Mouse (Mus musculus) adrenal gland, adult 8-10 months (tissue): ENCODE data around the gene Zfp454. TPM values are rescaled to one million over a fixed set of nuclear protein-coding genes. Genes with fewer than 3 reads are reported as not detected.

Experiments
- DNase-seq: peaks from one replicate; pipeline ENCODE4 v3.0.0; 2022
- total RNA-seq, 4 experiments: library from RNA; stranded (reverse); gene quantifications; 2 replicates each; pipeline ENCODE4 v1.2.4; 2022

Gene Zfp454
- total RNA-seq = 1 to 10 TPM; 4.0 to 6.1 (median 4.8) TPM

DNA sequence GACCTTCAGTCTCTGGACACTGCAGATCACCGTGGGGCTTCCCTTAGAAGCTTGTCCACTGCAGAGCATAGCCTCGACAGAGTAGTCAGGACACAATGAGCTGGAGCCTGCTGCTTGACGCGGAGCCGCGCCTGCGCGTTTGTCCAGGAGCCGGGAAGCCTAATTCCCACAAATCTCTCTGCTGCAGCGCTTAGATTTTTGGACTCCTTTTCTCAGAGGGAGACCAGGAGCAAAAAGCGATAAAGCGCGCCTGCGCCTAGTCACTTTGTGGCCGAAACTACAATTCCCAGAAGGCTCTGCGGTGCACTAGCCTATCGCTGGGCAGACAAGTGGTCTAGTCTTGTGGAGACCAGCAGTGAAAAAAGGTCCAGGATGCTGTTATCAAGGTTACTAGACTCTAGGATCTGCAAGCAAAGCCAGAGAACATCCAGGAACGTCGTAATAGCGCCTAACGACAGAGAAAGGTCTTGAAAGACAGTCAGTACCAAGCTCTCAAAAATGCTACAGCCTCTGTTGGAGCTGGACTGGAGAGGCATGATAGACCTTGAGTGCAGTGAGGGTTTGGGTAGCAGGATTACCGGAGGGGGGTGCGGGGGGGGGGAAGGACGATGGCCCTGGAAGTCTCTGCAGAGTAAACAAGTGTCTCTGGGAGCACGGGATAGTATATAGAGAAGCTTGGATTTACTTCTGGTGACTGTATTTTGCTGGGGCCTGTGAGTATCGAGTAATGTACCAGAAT lies at the start of gene Zfp454:
Gene Zfp454, minus strand, starts transcription at position 262 of the 739 bp plus-strand sequence.
- peak; percentile 91 for DNase-seq

GRCm38 (mm10) chr11:50932040-50932439 lies 44.6 kb upstream of the Zfp454 start:
- no peak for DNase-seq

GRCm38 (mm10) chr11:50931451-50931866 lies 44.0 kb upstream of the Zfp454 start, which contains the start of gene Zfp354b:
Zfp354b (minus strand) TSS chr11:50931633.
- peak; percentile 79 for DNase-seq

DNA sequence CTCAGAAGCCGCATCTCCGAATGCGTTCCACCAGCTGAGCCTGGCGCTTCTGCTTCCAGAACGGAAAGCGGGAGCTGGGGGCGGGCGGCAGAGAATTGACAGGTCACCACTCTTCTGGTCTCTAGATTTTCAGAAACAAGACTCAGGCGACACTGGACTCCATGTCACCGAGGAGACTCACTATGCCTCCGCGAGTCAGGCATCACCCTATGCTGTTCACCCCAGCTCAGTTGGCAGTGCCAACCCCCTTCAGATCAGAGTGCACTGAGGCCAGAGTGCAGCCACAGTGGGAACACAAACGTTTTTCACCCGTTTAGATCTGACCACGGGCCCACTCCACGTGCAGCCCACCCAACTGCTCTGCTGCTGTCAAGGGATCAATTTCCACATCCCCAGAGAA lies 43.6 kb upstream of the Zfp454 start:
- DNase-seq = peak; percentile 13

DNA sequence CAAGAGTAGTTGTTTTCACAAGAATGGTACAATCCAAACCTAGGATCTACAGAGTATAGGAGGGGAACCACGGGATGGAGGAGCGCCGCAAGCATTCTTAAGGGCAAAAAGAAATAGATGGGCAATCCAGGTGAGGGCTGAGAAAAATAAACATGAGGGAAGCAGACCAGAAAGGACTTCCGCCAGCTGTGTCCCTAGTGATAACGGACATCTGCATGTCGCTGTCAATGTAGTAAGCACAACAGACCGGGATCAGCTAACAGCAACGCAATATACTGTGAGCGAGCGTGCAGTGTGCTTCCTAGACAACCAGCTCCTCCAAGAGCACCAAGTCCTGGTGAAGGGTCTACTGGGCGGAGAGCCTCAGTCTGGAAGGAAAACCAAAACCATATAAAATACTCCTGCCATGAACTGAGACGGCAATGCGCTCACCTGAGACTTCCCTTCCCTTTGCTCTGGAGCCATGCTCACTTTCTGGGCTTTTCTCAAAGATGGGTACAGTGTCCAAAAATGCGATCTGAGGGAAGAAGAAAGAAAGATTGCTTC lies 43.1 kb upstream of the Zfp454 start:
- DNase-seq = no peak

- peak; percentile 87 for DNase-seq
Measured at GRCm38 (mm10) chr11:50915671-50916320, 28.3 kb upstream of the Zfp454 start, which contains the start of gene Zfp2. Zfp2 (minus strand) TSS chr11:50916165.

DNA sequence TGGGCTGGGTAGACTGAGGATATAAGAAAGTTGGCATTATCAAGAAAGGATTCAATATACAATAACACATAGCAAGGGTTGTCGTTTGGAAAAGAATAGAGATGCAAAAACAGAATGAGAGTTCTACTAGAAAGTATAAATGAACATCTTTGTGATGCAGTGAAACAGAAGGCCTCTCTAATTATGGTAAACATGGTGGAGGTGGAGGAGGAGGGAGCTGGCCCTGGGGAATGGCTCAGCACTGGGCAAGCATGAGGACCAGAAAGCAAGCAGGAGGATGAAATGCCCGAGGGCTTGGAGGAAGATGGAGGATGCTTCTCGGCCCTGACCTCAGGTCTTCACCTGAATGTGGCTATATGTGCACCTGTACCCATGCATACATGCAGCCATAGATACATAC lies 27.0 kb upstream of the Zfp454 start:
- no peak for DNase-seq

DNA sequence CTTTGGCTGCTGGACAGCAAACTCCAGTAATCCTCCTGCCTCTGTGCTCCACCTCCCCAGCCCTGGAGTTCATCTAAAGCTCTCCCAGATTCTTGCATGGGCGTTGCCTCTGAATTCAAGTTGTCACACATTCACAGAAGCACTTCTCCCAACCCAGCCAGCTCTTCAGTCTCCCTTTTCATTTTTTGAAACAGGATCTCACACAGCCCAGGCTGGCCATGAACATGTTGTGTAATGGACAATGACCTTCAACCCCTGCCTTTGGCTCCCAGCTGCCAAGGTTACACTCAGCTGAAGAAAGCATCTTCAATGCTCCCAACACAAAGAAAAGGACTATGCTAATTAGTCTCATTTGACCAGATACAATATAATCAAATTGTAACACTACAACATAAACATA lies 25.9 kb upstream of the Zfp454 start:
- DNase-seq = peak; percentile 19

- DNase-seq = no peak
Measured at GRCm38 (mm10) chr11:50908136-50908535, 20.7 kb upstream of the Zfp454 start.

DNA sequence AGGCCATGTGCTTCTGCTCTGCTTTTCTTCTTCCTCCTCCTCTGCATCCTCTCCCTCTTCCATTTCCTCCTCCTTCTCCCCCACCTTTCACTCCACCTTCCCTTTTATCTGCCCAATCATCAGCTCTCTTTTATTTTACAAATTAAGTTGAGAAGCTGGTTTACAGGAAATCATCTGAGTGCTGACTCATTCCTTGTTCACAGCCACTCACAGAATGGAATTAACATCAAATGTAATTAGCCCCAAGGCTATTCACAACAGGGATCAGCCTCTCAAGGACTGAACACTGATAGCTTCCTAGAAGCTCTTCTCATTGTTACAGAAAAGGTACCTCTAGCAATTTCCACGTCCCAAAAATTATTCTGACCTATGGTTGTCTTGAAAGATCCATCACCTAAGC lies 9.9 kb upstream of the Zfp454 start:
- no peak for DNase-seq

- no peak for DNase-seq
Measured at GRCm38 (mm10) chr11:50892441-50892840, 5.0 kb upstream of the Zfp454 start.

GRCm38 (mm10) chr11:50886933-50887293 lies 538 bp downstream of the Zfp454 start:
- DNase-seq = no peak

DNA sequence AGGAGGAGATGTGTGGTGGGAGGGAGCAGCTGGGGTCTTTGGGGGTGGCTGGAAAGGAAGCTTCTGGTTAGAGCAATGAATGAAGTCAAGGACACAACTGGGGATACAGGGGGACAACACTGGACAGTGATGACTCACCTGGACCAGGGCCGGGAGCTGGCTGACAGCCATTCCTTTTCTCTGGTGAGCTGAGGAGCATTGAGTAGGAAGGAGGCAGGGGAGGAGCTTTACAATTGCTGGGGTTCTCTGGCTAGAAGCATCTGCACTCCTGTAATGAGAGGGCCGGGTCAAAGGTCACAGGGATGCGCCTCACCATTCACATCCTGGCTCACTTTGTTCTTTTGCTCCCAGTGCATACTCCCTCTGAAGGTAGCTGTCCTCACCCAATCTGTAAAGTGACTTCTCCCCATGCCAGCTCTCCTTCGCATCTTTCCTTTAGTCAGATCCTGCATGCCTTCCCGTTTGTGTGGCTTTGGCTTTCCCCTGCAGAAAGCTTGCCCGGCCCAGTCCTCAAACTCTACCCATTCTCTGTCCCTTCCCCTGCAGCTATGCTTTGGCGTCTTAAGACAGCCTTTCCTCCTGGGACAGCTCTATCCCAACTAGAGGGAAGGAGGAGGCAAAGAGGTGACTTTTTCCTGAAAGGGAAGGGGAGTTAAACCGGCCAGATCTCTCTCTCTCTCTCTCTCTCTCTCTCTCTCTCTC lies 1.1 kb downstream of the Zfp454 start:
- DNase-seq = peak; percentile 49

DNA sequence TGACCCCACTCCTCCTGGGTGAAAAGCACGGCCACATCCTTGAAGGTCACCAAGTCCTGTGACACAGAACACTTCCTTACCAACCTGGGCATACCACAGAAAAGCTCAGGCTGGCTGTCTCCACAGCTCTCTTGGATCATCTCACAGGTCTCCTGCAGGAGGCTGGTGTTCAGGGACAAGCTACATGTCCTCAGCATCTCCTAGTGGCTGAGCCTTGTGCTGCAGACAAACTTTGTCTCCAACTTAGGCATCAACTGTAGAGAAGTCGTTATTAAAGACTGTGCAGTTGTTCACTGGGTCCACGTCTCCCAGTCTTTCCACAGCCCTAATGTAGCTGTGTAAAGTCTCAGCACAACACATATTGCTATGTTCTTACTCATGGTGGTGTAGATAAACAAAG lies 3.7 kb downstream of the Zfp454 start:
- DNase-seq = no peak

DNA sequence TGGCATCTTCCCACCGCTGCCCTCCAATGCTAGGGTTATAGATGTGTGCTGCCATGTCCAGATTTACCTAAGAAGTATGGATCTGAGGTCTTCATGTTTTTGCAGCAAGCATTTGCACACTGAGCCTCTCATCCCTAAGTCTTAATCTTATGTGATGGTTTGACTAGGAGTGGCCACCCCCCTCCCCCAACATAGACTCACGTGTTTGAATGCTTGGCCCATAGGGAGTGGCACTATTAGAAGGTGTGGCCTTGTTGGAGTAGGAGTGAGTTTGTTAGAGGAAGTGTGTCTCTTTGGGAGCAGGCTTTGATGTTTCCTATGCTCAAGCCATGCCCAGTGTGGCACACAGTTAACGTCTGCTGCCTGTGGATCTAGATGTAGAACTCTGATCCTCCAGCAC lies 8.8 kb downstream of the Zfp454 start:
- DNase-seq = no peak

- DNase-seq = no peak
Measured at GRCm38 (mm10) chr11:50850989-50851601, 36.4 kb downstream of the Zfp454 start.

GRCm38 (mm10) chr11:50850177-50850735 lies 37.2 kb downstream of the Zfp454 start, which contains the start of gene Grm6:
Grm6 (plus strand) TSS chr11:50850685.
- no peak for DNase-seq

- no peak for DNase-seq
Measured at GRCm38 (mm10) chr11:50849310-50849709, 38.1 kb downstream of the Zfp454 start.

- peak; percentile 6 for DNase-seq
Measured at GRCm38 (mm10) chr11:50848520-50849137, 38.8 kb downstream of the Zfp454 start.

- no peak for DNase-seq
Measured at GRCm38 (mm10) chr11:50847047-50847446, 40.4 kb downstream of the Zfp454 start.

DNA sequence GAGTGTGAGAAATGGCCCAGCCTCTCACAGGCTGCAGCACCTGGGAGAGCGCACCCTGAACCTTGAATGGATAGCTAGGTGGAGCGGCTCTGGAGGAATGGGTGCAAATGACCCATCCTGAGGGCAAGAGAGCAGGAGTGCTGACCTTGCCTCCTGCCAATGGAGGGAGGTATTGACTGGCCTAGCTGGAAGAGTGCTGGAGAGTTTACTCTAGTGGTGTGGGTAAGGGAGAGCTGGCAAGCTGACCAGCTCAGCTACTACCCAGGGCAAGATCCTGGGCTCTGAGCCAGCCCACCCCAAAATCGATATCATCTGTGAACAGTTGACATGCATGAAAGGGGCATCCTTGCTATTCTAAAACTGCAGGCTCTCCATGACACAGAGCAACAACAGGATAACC lies 41.5 kb downstream of the Zfp454 start:
- no peak for DNase-seq
